Mouse (Mus musculus) monocyte, adult 2 months (primary cell): ENCODE measurements around the gene Bend3.

ENCODE experiments used
- DNase-seq, 2 experiments: peaks; one replicate each; pipeline ENCODE4 v3.0.0; 2022; ENCODE audit warnings: low spot score in 2 of 2, low read depth in 1 of 2

Bend3 gene

DNA sequence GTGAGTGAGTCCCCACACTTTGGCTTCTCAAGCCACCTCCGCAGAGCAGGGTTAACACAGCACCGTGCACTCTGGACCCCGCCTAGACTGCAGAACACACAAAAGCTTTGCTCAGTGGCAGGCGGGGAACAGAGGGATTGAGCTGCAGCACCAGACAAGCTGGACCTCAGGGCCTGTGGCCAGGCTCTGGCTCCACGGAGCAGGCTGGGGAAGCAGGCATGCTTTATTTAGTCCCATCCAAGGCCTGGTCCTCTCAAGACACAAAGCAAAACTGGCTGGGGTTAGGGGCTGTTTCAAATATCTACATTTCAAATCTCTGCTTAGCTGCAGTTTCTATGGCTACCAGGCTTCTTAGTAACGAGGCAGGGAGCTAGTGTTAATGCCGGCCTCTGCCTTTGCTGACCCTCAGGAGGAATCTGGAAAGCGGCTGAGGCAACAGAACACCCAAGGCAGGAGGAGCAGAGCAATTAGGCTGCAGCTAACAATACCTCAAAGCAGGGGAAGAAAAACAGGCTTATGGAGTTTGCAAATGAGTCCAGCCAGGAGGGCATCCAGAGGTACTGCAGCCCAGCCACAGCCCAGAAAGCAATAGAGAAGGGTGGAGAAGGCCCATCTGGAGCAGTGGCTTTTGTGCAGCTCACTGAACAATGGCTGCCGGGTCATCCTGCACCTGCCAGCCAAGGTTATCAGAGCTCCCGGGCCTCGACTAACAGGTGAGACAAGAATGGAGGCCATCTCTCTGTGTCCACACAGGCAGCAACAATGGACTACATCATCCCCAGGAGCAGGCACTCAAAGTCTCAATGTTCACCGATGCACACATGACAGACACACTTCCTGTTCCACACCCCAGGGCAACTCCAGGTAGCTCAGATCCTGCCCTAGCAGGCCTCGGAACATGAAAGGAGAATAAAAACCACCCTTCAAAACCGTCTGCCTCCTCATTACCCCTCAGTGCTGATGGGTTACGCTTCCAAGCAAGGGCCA lies 48.9 kb downstream of the Bend3 start:
- DNase-seq, result no peak

DNA sequence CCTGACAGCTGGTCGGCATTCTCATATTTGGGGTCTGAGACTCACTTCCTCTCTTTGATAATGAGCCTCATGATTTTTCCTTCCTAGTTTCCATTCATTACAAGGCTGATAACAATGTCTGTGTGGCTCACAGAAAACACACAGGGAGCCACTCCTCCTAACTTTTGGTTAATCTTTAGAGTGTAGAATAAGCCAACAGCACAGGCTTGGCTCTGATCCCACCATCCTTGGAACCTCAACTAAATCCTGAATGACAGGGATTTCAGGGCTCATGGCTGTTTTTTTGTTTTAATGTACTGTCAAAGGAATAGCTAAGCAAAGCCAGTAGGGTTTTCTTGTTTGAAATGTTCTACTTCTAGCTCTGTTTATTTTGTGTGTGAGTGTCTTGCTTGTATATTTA lies 55.8 kb downstream of the Bend3 start:
- DNase-seq, result no peak

DNA sequence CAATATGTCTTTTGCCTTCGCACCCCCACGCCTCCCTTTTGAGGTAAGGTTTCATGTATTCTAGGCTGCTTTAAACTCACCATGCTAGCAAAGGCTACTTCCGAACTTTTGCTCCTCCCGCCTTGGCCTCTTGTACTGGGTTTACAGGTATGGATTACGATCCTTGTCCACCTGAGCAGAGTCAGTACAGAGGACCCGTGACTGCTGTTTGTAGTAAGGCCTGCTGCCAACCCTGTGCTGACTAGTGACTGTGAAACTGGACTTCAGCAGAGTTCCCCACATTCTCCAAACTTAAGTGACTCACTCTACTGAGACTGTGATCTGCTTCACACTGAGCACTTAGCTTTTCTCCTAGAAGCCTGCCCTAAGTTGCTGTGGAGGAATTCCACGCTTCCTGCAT lies 59.0 kb downstream of the Bend3 start:
- no peak for DNase-seq

DNA sequence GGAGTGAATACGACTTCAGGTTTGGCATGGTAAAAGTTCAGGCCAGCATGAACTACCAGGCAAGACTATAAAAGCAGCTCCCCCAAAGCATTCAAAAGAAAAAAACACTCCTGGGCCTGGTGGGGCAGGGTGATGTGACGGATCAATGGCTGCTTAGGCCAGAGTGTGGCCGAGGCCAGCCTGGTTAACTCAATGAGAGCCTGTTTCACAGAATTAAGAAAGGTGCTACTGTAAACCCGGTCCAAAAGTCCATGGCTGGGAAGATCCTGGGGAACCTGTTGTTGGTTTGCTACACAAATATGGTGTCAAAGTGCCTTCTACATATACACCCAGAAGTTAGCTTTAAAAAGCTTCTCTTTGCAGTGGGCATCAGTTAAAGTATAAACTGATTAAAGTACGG lies 60.2 kb downstream of the Bend3 start:
- no peak for DNase-seq

DNA sequence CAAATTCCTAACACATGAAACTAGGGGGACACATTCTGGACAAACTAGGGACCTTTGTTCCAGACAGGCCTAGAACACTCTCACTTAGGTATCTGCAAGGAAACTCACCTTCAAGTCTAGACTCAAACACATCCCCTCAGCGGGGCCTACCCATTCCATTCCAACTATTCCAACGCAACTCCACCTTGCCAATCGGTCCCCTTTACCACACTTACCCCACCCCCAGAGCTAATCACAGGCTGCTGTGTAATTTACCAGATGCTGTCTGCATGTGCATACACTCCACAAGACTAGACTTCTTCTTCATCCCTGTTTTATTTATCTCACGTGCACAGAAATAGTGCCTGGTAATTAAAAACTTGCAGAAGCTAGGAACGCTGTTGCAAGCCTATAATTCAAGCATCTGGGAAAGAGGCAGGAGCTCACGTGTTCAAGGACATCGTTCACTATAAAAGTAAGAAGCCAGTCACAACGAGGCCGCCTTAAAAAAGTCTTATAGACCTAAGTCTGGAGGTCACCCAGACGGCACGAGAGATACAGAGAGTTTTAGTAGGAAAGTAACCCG lies 61.2 kb downstream of the Bend3 start:
- DNase-seq, result no peak

DNA sequence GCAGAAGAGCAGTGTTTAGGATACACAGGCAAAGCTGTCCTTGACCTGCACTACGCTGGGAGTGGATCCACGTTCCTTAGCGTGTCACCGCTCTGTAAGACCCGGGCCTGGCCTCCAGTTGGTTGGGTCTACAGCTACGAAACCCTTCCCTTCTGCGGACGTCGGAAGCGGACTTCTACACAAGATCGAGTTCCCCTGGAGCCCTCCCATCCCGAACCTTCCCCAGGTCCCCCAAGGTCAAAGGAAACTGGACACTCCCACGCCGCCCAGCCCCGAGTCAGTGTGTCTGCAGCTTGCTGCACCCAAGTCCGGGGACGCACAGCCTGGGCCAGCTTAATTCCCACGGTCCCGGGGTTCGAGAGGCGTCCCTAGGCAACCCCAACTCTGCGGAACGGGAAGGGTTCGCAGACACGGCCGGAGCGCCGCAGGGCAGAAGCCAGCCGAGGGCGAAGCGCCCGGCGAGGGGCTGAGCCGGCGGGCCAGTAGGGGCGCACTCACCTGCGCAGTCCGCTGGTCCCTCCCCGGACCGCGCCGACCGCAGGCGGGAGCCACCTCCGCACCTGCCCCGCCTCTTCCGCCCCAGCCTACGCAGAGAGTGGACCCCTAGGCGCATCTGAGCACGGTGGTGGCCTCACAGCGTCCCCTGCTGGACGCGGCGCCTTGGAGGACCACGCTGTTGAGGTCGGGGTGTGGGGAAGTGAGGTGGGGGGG lies 62.0 kb downstream of the Bend3 start, which contains the start of gene 1700021F05Rik:
Gene 1700021F05Rik, minus strand, starts transcription at position 553 of the 711 bp plus-strand sequence.
- DNase-seq, result peak; percentile 70 to 85

DNA sequence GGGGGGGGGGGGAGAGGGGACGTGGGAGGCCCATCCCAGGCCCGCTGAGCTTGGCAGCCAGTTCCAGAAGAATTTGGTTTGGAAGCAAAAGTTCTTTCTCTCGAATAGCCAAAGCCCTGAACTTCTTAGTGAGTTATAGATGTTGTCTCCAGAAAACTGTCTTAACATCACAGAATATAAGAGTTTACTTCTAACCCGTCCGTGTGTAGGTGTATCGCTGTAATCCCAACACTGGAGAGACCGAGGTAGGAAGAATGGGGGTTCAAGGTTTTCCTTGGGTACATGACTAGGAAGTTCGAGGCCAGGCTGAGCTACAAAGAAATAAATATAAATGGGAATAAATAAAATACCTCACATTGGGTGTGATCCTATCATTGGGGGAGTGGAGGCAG lies 62.5 kb downstream of the Bend3 start:
- no peak for DNase-seq

DNA sequence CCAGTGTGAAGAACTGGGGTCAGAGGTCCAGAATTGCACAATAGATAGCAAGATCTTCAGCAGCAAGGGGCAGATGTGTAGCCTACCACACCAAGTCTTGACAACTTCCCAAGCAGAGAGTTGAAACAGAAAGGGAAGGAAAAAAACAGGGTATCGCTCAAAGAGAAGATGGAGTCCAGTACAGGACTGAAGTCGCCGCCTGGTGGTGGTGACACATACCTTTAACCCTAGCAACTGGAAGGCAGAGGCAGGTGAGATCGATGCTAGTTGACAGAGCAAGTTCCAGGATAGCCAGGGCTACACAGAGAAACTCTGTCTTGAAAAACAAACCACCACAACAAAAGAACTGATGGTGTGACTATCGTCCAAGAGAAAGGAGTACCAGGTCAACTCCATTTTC lies 70.8 kb downstream of the Bend3 start:
- DNase-seq, result no peak

DNA sequence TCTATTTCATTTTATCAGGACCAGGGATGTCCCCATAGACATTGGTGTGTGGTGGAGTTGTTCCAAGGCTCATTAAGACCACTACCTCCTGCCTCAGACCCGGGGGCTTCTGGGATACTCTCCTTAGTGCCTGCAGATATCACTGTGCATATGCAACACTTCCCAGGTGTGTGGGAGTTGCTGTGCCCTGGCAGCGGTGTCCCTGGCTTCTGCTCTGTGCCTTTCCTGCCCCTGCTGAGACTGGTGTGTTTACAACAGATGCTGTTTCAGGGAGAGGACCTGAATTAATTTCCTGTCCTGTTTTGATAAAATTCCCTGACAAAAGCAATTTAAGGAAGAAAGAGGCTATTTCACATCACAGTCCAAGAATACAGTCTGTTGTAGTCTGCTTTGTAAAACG lies 72.3 kb downstream of the Bend3 start:
- DNase-seq, result no peak

DNA sequence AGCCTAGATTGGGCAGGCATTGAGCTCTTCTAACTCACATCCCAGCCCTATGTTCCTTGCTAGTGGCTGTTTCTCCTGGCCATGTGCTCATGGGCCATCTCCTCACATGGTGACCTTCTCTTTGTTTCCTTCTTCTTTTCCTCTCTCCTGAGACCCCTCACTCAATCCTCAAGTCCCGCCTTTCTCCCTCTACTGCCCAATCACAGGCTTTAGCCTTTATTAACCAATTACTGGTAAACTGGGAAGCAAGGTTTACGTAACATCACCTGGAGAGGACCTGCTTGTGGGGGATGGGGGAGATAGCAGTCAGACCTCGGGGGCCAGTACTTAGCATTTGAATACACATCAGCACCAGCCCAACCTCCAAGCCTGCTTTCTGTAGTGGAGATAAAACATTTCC lies 72.8 kb downstream of the Bend3 start:
- no peak for DNase-seq

DNA sequence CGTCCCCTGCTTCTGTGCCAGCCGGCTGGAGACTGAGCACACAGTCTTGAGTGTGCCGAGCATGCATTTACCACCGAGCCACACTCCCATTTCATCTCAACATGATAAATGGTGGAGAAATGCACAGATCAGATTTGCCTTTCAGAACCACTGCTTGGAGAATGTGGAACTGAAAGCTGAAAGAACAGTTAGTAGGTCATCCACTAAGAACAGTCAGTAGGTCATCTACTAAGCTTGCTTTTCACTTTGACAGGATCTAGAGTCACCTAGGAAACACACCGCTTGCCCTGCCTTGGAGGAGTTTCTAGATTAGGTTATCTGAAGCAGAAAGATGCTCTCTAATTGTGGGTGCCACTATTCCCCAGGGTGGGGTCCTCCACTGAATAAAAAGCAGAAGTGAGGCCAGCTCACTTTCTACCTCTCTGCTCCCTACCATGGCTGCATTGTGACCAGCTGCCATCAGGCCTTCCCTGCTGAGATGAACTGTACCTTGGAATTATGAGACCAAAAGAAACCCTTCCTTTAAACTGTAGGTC lies 79.1 kb downstream of the Bend3 start:
- no peak for DNase-seq

DNA sequence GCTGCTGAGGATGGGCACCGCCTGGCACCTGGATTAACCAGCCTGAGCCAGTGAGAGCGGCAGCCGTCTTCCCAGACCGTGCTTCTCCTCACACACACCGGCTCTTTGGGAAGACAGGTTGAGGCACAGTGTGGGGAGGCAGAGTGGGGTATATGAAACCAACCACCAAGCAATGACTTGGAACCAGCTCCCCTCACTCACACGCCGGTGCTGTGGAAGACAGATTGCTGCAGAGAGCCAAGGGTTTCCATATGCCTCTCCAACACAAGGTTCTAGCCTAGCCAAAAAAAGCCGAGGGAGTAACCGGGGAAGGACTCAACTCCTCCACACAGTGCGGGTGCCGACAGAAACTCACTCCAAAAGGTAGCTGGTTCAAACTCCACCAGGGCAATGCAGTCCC lies 80.7 kb downstream of the Bend3 start:
- no peak for DNase-seq

DNA sequence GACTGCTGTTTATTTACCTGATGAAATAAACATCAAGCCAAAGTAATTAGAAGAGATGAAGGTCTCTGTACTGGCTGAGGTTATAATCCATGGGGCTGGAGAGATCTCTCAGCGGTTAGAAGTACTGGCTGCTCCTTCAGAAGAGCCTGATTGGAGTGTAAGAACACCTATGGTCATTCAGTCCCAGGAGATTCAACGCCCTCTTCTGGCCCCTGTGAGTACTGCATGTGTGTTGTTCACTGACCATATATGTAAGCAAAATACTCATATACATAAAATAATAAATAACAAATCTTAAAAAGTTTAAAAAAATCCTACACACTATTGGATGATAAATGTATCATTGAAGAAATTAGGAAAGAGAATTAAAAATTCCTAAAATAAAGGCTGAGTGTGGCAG lies 82.1 kb downstream of the Bend3 start:
- DNase-seq, result no peak

DNA sequence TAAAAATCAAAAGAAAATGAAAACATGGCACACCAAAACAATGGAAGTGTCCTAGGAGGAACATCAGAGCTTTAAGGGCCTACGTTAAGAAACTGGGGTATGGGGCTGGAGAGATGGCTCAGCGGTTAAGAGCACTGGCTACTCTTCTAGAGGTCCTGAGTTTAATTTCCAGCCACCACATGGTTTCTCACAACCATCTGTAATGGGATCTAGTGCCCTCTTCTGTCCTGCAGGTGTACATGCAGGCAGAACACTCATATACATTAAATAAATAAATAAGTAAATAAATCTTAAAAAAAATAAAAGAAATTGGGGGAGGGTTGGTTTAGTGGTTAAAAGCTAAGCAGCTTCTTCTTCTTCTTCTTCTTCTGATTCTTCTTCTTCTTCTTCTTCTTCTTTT lies 82.7 kb downstream of the Bend3 start:
- DNase-seq, result no peak
